Mouse (Mus musculus): ENCODE measurements around the gene Cpvl.

DNA sequence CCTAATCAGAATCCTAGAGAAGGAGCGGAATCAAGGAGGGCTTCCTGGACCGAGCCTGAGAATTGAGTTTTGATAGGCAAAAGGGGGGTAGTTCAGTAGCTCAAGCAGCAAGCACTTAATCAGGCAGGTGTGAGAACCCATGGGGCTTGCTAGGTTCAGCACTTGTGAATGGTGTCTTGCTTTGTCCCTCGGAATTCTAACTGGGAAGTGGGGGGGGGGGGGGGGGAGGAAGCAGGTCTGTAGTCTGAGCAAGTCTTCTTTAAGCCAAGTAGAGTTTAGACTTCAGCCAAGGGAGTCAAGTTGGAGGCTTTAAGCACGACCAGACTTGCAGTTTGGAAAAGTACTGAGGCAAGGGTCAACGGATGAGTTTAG lies 97.2 kb downstream of the Cpvl start:
- TF ChIP-seq CTCF (IDR thresholded peaks at IDR 0.05; ENCODE audit: borderline replicate concordance, insufficient read depth, low read depth, low read length) = no peak
- no peak for TF ChIP-seq POLR2A (IDR thresholded peaks at IDR 0.05; ENCODE audit: borderline replicate concordance, insufficient read depth, low read length)
